Mouse (Mus musculus) bone marrow macrophage, adult 2 months (primary cell): ENCODE data around the gene Hspg2.

Experiments
- CTCF ChIP-seq: IDR thresholded peaks from 2 replicates; pipeline ENCODE4 v1.5.1; 2012; ENCODE audit warnings: low read depth, mild to moderate bottlenecking, low read length, moderate library complexity
- POLR2A ChIP-seq: IDR thresholded peaks from 2 replicates; pipeline ENCODE4 v1.6.1; 2012; ENCODE audit warnings: mild to moderate bottlenecking, low read depth, low read length, borderline replicate concordance

DNA sequence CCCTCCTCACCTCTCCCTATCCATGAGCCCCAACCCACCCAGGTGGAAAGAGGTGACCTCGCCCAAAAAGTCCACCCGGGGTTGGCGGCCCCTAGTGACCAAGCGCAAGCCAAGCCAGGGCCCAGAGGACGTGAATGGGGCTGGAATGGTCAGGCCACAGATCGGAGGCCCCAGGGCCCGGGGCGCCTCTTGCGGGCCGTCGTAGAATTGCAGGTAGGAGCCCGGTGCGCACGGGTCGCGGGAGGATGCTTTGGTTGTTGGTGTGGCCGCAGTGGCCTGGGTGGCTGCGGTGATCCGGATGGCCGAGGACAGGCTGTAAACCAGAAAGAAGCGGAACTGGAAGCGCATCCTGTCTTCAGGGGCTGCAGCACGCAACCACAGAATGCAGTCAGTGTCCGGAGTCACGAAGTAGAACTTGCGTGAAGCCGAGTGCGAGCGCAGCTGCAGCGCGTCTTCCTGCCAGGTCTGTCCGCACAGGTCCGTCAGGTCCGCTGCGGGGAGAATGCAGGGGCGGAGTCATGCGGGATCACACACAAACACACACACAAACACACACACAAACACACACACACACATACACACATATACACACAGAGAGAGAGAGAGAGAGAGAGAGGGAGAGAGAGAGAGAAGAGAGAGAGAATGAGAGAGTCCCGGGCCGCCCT lies 109.7 kb downstream of the Hspg2 start:
- no peak for TF ChIP-seq POLR2A
- TF ChIP-seq CTCF, result no peak
